Mouse (Mus musculus) neutrophil, adult 5-6 weeks (primary cell): Measurements from ENCODE around the gene Itpk1. TPM values are rescaled to one million over a fixed set of nuclear protein-coding genes. Genes with fewer than 3 reads are reported as not detected.

ENCODE experiments used
- ATAC-seq: fragments of 151-379, 151-347 bp; 2 replicates; pipeline ENCODE4 v1.8.0; 2017; ENCODE audit warnings: mild to moderate bottlenecking, moderate TSS enrichment; ENCODE audit not compliant: insufficient number of reproducible peaks, poor library complexity, low FRiP score, severe bottlenecking; ENCODE audit errors: extremely low read depth
- total RNA-seq: library from RNA; stranded (forward); fragments of 200-1000 nt; gene quantifications from 2 replicates; pipeline ENCODE4 v1.2.3, GENCODE M21; 2017

Gene Itpk1
- total RNA-seq, 1 experiment from 2014 or later, result 14.0 TPM

GRCm38 (mm10) chr12:102672857-102673839, 31.6 kb downstream of the Itpk1 start:
- peak; percentile 23; the same call in 1 of the 2 replicates for ATAC-seq

DNA sequence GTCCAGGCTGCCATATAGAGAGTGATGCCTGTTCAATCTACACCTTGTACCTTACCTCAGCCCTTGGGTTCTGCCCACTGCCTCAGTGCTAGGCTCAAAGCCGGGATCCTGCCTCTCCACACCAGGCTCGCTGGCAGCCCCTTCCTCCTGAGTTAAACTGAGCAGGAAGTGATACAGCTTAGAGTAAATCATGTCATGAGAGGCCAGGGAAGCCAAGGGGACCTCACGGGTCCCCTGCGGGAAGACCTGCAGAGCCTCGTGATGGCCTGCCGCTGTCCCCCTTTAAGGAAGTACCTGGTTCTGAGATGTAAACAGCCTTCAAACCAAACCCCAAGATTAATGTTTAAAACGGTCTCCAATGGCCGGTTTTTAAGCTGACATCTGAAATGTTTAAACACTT, 32.6 kb downstream of the Itpk1 start:
- ATAC-seq, result no peak

GRCm38 (mm10) chr12:102670848-102671247, 33.9 kb downstream of the Itpk1 start:
- no peak for ATAC-seq

DNA sequence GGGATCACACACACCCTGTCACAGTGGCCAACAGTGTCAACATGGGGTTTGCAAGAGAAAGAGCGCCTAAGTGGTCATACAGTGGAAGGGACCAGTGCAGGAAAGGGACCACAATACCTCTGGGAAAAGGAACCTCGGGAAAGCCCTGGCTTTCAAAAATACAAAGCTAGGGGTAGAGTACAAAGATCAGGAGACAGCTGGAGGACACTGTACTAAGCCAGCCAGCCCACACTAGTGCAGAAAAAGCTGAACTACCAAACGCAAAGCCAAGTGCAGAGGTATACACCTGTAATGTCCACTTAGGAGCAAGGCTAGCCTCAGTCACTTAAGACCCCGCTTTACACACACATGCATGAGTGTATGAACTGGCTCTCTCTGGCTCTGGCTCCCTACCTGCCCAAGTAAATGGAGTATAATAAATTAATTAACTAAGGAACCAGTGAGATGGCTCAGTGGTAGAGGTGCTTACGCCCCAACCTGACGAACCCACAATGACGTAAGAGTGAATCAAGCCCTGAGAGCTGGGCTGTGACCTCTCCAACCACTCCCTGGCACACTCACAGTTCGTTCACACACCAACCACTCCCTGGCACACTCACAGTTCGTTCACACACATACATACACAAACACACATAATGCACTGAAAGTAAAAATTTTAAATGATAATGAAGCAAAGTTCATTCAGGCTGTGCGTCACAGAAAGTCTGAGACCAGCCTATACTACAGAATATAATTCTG, 39.1 kb downstream of the Itpk1 start:
- no peak for ATAC-seq

GRCm38 (mm10) chr12:102664052-102664448, 40.7 kb downstream of the Itpk1 start:
- no peak for ATAC-seq

DNA sequence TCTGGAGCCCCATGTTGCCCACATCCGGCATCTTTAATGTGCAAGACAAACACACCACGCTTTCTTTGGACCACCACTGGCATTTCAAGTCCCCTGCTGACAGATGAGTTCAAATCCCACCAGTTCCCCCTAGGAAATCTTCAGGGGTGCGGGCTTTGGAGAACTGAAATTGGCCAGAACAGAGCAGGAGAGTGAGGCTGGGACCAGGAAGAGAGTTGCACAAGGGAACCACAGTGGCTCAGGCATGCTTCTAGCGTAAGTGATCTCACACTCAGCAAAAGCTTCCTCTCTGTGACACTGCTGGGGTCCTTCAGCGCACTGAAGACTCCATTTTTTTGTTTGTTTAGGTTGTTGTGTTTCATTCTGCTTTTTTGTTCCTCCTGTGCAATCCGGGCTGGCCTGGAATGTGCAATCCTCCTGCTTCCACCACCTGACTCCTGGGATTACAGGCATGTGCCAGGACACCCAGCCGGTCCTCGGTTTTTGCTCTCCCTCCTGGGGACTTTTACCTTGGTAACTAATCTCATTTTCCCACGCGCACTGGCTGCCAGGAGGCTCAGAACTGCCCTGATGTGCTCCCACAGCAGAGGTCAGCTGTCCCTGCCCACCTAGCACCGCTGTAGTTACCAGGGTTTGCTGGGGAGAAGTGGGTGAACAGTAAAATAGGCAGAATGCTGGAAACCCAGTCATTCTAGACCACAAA, 41.2 kb downstream of the Itpk1 start:
- no peak for ATAC-seq

DNA sequence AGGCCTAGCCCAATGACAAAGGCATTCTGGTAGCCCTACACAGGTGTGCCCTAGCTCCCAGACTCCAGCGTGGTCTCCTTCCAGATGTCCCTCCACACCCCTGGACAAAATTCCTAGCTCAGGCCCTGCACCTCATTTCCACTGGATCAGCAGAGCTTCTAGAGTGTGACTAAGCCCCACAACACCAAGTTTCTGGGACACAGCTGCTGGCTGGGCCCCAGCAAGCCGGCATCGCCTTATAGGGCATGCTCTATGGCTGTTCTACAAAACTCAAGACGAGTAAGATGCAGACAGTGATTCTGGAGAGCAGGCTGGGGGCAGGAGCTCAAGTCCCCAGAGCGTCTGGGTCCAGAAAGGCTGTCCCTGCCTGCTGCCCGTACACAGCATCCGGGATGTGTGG, 43.0 kb downstream of the Itpk1 start:
- ATAC-seq, result no peak

GRCm38 (mm10) chr12:102660906-102661651, 43.7 kb downstream of the Itpk1 start:
- no peak for ATAC-seq

- no peak for ATAC-seq
Observed at GRCm38 (mm10) chr12:102653003-102653402, 51.7 kb downstream of the Itpk1 start.

DNA sequence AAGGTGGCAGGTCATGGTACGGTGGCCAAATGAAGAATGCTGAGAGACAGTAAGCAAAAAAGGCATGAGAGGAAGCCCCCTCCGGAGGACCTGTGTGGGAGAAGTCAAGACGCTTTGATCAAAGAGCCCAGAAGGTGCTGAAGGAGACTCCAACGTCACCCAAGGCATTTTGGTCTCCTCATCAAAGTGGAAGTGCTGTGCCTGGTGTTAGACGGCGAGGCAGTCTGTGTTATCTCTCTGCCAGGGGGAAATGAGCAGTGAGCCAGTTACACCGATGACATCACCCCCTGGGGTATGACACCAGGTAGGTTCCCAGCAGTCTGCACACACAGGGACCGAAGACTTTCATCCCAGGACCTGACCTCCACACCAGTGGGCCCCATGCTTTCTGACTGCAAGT, 52.3 kb downstream of the Itpk1 start:
- peak; percentile 20 for ATAC-seq

- ATAC-seq, result no peak
Observed at GRCm38 (mm10) chr12:102651871-102652270, 52.9 kb downstream of the Itpk1 start.

DNA sequence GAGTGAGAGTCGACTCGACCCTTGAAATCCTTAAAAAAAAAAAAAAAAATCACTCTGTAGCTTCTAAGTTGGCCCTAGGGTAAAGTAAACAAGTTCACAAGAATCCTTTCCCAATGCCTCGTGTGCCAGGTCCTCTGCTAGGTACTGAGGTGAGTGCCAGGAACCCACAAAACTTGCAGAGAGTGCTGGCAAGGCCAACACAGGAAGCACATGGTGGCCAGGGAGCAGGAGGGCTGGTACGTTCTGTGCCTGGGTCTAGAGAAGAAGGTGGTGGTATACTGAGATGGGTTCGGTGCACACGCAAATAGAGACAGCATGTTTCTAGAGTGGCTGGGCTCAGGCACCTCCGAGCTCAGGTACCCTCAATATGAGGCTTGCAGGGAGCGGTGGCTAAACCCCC, 53.3 kb downstream of the Itpk1 start:
- ATAC-seq, result no peak

GRCm38 (mm10) chr12:102650649-102651048, 54.1 kb downstream of the Itpk1 start:
- ATAC-seq, result no peak

- ATAC-seq, result no peak
Observed at GRCm38 (mm10) chr12:102647839-102648564, 56.7 kb downstream of the Itpk1 start.

GRCm38 (mm10) chr12:102646586-102647260, 58.0 kb downstream of the Itpk1 start:
- peak; percentile 65 for ATAC-seq

DNA sequence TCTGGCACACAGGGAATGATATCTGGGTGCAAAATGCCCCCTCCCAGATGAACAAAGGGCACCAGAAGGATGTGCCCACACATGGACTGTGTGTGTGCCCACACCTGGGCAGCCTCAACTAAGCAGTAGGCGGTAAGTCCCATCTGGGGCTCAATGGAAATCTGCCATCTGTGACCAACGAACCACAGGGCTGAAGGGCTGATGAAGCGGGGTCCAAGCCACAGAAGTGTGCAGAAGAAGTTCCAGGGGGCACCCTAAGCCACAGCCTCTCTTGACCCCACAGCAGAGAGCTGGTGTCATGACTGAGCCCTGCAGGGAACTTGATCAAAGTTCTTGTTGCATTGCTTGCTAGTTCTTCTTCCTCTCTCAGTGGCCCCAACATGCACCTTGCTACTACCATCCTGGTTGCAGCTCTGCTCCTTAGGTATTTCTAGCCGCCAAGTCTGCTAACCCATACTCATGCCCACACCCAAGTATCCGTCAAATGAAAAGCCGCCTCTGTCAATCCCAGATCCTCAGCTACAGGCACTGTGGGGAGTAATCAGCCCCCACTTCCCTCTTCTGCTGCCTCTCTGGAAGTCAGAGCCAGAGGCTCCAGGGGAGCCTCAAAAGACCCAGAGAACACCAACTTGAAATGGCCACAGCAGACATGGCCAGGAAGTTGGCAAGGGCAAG, 58.7 kb downstream of the Itpk1 start:
- no peak for ATAC-seq

DNA sequence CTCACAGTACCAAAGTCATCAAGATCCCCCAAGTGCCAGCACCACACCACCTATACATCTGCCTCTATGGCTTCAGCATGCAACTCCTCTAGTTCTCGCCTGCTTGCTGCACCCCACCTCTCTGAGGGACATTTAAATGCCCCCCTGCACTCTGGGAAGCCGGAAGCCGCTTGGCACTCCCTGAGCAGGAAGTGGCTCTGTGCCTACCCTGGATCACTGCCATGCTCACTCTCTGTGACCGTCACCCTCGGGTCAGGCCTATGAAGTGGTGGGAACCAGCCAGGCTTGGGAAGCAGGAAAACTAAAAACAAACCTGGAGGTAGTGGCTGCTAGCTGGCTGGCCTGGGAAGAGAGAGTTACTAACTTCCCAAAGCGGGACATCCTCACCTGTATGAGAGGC, 61.4 kb downstream of the Itpk1 start:
- ATAC-seq, result 0 out of 2 replicates have a peak, but pooled peaks have one; percentile 17
